Mouse (Mus musculus) MEL (cell line): ENCODE data around the gene Fbxw13. TPM values are rescaled to one million over a fixed set of nuclear protein-coding genes. Genes with fewer than 3 reads are reported as not detected.

Source experiments
- DNase-seq: peaks from one replicate; pipeline ENCODE4 v3.0.0; 2011; ENCODE audit warnings: low read depth, low spot score
- H3K27ac ChIP-seq: 2 replicates; pipeline ENCODE4 v1.5.1; 2012; ENCODE audit warnings: low read depth, mild to moderate bottlenecking, control low read depth, low read length, moderate library complexity; ENCODE audit not compliant: control insufficient read depth
- H3K27me3 ChIP-seq, 2 experiments: fragments of 150-350 bp in 1 of 2; sonication (generic) in 1 of 2; 2 replicates each; pipeline ENCODE4 v1.6.1; 2012; ENCODE audit warnings: low read length in 2 of 2, mild to moderate bottlenecking in 2 of 2, improper control_type of control experiment in 1 of 2, moderate library complexity in 1 of 2; ENCODE audit not compliant: insufficient read depth in 2 of 2, control insufficient read depth in 1 of 2
- H3K36me3 ChIP-seq, 2 experiments: 2 replicates each; pipeline ENCODE4 v1.6.1; 2012 to 2014; ENCODE audit warnings: low read length in 2 of 2, improper control_type of control experiment in 1 of 2, inconsistent platforms in 1 of 2, mild to moderate bottlenecking in 1 of 2; ENCODE audit not compliant: insufficient read depth in 2 of 2, control insufficient read depth in 1 of 2
- H3K4me1 ChIP-seq, 2 experiments: fragments of 150-350 bp in 1 of 2; sonication (generic) in 1 of 2; 2 replicates each; pipeline ENCODE4 v1.6.1; 2012; ENCODE audit warnings: low read length in 2 of 2, improper control_type of control experiment in 1 of 2, mild to moderate bottlenecking in 1 of 2; ENCODE audit not compliant: insufficient read depth in 2 of 2, control insufficient read depth in 1 of 2
- H3K4me3 ChIP-seq, 2 experiments: fragments of 150-350 bp in 1 of 2; sonication (generic) in 1 of 2; 2 replicates each; pipeline ENCODE4 v1.5.1; 2012; ENCODE audit warnings: low read depth in 2 of 2, low read length in 2 of 2, mild to moderate bottlenecking in 2 of 2, moderate library complexity in 2 of 2, control low read depth in 1 of 2, improper control_type of control experiment in 1 of 2; ENCODE audit not compliant: control insufficient read depth in 1 of 2, insufficient read depth in 1 of 2
- H3K79me2 ChIP-seq: 2 replicates; pipeline ENCODE4 v1.6.1; 2012; ENCODE audit warnings: mild to moderate bottlenecking, low read length, moderate library complexity; ENCODE audit not compliant: control insufficient read depth, poor library complexity, insufficient read depth
- H3K9ac ChIP-seq: 2 replicates; pipeline ENCODE4 v1.6.1; 2012; ENCODE audit warnings: low read depth, mild to moderate bottlenecking, control low read depth, low read length, moderate library complexity; ENCODE audit not compliant: control insufficient read depth, poor library complexity, severe bottlenecking
- H3K9me3 ChIP-seq: fragments of 150-350 bp; sonication (generic); replicated peaks from 2 replicates; pipeline ENCODE4 v1.6.1; 2012; ENCODE audit warnings: mild to moderate bottlenecking, low read length, improper control_type of control experiment, moderate library complexity; ENCODE audit not compliant: insufficient read depth
- CHD2 ChIP-seq: IDR thresholded peaks from 2 replicates; pipeline ENCODE4 v1.6.1; 2011; ENCODE audit warnings: low read length, improper control_type of control experiment
- CTCF ChIP-seq, 3 experiments: IDR thresholded peaks in 2 of 3; conservative IDR thresholded peaks in 1 of 3; 2 replicates each; pipeline ENCODE4 v1.5.1; 2011 to 2012; ENCODE audit warnings: low read length in 3 of 3, low read depth in 2 of 3, mild to moderate bottlenecking in 2 of 3, improper control_type of control experiment in 1 of 3, inconsistent platforms in 1 of 3, mixed read lengths in 1 of 3, moderate library complexity in 1 of 3; ENCODE audit not compliant: control insufficient read depth in 1 of 3, insufficient read depth in 1 of 3, poor library complexity in 1 of 3, severe bottlenecking in 1 of 3
- E2F4 ChIP-seq: IDR thresholded peaks from 2 replicates; pipeline ENCODE4 v1.6.1; 2011; ENCODE audit warnings: low read depth, low read length, improper control_type of control experiment, borderline replicate concordance
- ELF1 ChIP-seq: IDR thresholded peaks from 2 replicates; pipeline ENCODE4 v1.6.1; 2014; ENCODE audit warnings: low read depth, mild to moderate bottlenecking, inconsistent platforms, low read length, improper control_type of control experiment, moderate library complexity
- EP300 ChIP-seq, 2 experiments: IDR thresholded peaks; 2 replicates each; pipeline ENCODE4 v1.6.1; 2011; ENCODE audit warnings: improper control_type of control experiment in 2 of 2, low read length in 2 of 2, low read depth in 1 of 2, mild to moderate bottlenecking in 1 of 2
- ETS1 ChIP-seq: IDR thresholded peaks from 2 replicates; pipeline ENCODE4 v1.6.1; 2012; ENCODE audit warnings: low read depth, mild to moderate bottlenecking, inconsistent platforms, low read length, improper control_type of control experiment, moderate library complexity
- GABPA ChIP-seq: IDR thresholded peaks from 2 replicates; pipeline ENCODE4 v1.6.1; 2012; ENCODE audit warnings: low read depth, mild to moderate bottlenecking, inconsistent platforms, low read length, improper control_type of control experiment, moderate library complexity
- HCFC1 ChIP-seq: IDR thresholded peaks from 2 replicates; pipeline ENCODE4 v1.6.1; 2012; ENCODE audit warnings: low read depth, mild to moderate bottlenecking, inconsistent platforms, low read length, improper control_type of control experiment, moderate library complexity
- JUND ChIP-seq: IDR thresholded peaks from 2 replicates; pipeline ENCODE4 v1.6.1; 2011; ENCODE audit warnings: low read depth, mild to moderate bottlenecking, improper control_type of control experiment, low read length
- MAX ChIP-seq: IDR thresholded peaks from 2 replicates; pipeline ENCODE4 v1.6.1; 2011; ENCODE audit warnings: low read length, improper control_type of control experiment
- MAZ ChIP-seq: IDR thresholded peaks from 2 replicates; pipeline ENCODE4 v1.6.1; 2012; ENCODE audit warnings: low read depth, mild to moderate bottlenecking, inconsistent platforms, low read length, improper control_type of control experiment
- MEF2A ChIP-seq: IDR thresholded peaks from 2 replicates; pipeline ENCODE4 v1.6.1; 2014; ENCODE audit warnings: low read depth, mild to moderate bottlenecking, inconsistent platforms, low read length, improper control_type of control experiment; ENCODE audit not compliant: poor library complexity, insufficient replicate concordance, severe bottlenecking; ENCODE audit errors: extremely low read depth
- MYB ChIP-seq: IDR thresholded peaks from 2 replicates; pipeline ENCODE4 v1.6.1; 2011; ENCODE audit warnings: mild to moderate bottlenecking, low read depth, low read length, improper control_type of control experiment
- NELFE ChIP-seq: IDR thresholded peaks from 2 replicates; pipeline ENCODE4 v1.6.1; 2011; ENCODE audit warnings: low read depth, low read length, improper control_type of control experiment
- NRF1 ChIP-seq: IDR thresholded peaks from 2 replicates; pipeline ENCODE4 v1.6.1; 2014; ENCODE audit warnings: low read depth, mild to moderate bottlenecking, inconsistent platforms, low read length, improper control_type of control experiment, moderate library complexity; ENCODE audit not compliant: poor library complexity, insufficient read depth, severe bottlenecking
- POLR2A ChIP-seq, 2 experiments: IDR thresholded peaks; 2 replicates each; pipeline ENCODE4 v1.6.1; 2011 to 2012; ENCODE audit warnings: low read length in 2 of 2, mild to moderate bottlenecking in 2 of 2, control low read depth in 1 of 2, improper control_type of control experiment in 1 of 2, low read depth in 1 of 2, moderate library complexity in 1 of 2; ENCODE audit not compliant: control insufficient read depth in 1 of 2, insufficient read depth in 1 of 2, poor library complexity in 1 of 2
- POLR2AphosphoS2 ChIP-seq: IDR thresholded peaks from 2 replicates; pipeline ENCODE4 v1.6.1; 2011; ENCODE audit warnings: low read length, improper control_type of control experiment
- RAD21 ChIP-seq: IDR thresholded peaks from 2 replicates; pipeline ENCODE4 v1.6.1; 2011; ENCODE audit warnings: mild to moderate bottlenecking, low read depth, low read length, improper control_type of control experiment
- SMC3 ChIP-seq: IDR thresholded peaks from 2 replicates; pipeline ENCODE4 v1.6.1; 2011; ENCODE audit warnings: low read depth, low read length, improper control_type of control experiment
- TBP ChIP-seq: IDR thresholded peaks from 2 replicates; pipeline ENCODE4 v1.8.0; 2011; ENCODE audit warnings: low read depth, low read length, improper control_type of control experiment
- TCF12 ChIP-seq: IDR thresholded peaks from 2 replicates; pipeline ENCODE4 v1.6.1; 2014; ENCODE audit warnings: low read depth, mild to moderate bottlenecking, inconsistent platforms, low read length, improper control_type of control experiment, moderate library complexity
- USF2 ChIP-seq, 2 experiments: IDR thresholded peaks; 2 replicates each; pipeline ENCODE4 v1.6.1; 2011 to 2012; ENCODE audit warnings: improper control_type of control experiment in 2 of 2, low read length in 2 of 2, borderline replicate concordance in 1 of 2, inconsistent platforms in 1 of 2, low read depth in 1 of 2, mild to moderate bottlenecking in 1 of 2; ENCODE audit not compliant: insufficient read depth in 1 of 2
- polyA plus RNA-seq, 2 experiments: library from polyadenylated mRNA; stranded (reverse) in 1 of 2; unstranded in 1 of 2; fragments of >175 nt in 1 of 2; fragments of >200 nt in 1 of 2; gene quantifications; 2 replicates each; pipeline versions ENCODE4 v1.2.1 to v1.2.4; 2012; ENCODE audit warnings: low replicate concordance in 2 of 2, low read depth in 1 of 2; ENCODE audit not compliant: insufficient read length in 2 of 2, insufficient read depth in 1 of 2, missing spikeins in 1 of 2
- total RNA-seq: library from RNA; depleted of rRNA; stranded (reverse); fragments of 300-350 nt; gene quantifications from 2 replicates; pipeline ENCODE4 v1.2.3, GENCODE M21; 2012

Gene Fbxw13
- total and polyA plus RNA-seq, 3 experiments: not detected

- H3K4me1 ChIP-seq: no peaks in the 10 kb centered on the region
- no peaks in the 10 kb centered on the region for H3K36me3 ChIP-seq
- DNase-seq: peak; percentile 12
- H3K27me3 ChIP-seq: no peaks in the 10 kb centered on the region
- TF ChIP-seq MYB (no peak), SMC3 (no peak), HCFC1 (no peak), TBP (no peak), EP300 (IDR thresholded peaks at IDR 0.05; ENCODE audit: low read depth in 1 of 2, low read length in 2 of 2) (no peak), MEF2A (no peak), ELF1 (no peak)
- no peaks in the 10 kb centered on the region for H3K79me2 ChIP-seq
- no peak overlapping the region for H3K4me3 ChIP-seq
- no peak overlapping the region for H3K9ac ChIP-seq
- H3K9me3 ChIP-seq: no peaks in the 10 kb centered on the region
- H3K27ac ChIP-seq: no peak overlapping the region
Measured at GRCm38 (mm10) chr9:109200349-109200748, 4.6 kb upstream of the Fbxw13 start.

GRCm38 (mm10) chr9:109199353-109199752 lies 3.6 kb upstream of the Fbxw13 start:
- Histone ChIP-seq H3K4me3 (no peak overlapping the region), H3K9ac (no peak overlapping the region), H3K79me2 (no peaks in the 10 kb centered on the region), H3K27me3 (no peaks in the 10 kb centered on the region), H3K9me3 (no peaks in the 10 kb centered on the region), H3K27ac (no peak overlapping the region), H3K36me3 (no peaks in the 10 kb centered on the region), H3K4me1 (no peaks in the 10 kb centered on the region)
- TF ChIP-seq TCF12 (no peak), E2F4 (no peak), POLR2AphosphoS2 (no peak), GABPA (no peak), MYB (no peak)
- no peak for DNase-seq

GRCm38 (mm10) chr9:109177208-109177607 lies 18.6 kb downstream of the Fbxw13 start:
- Histone ChIP-seq H3K4me3 (no peak overlapping the region), H3K9me3 (no peaks in the 10 kb centered on the region), H3K79me2 (no peaks in the 10 kb centered on the region), H3K27me3 (no peaks in the 10 kb centered on the region), H3K36me3 (no peaks in the 10 kb centered on the region), H3K9ac (no peak overlapping the region), H3K4me1 (no peaks in the 10 kb centered on the region), H3K27ac (no peak overlapping the region)
- no peak for DNase-seq
- TF ChIP-seq ETS1: no peak
- TF ChIP-seq MAX: no peak
- no peak for TF ChIP-seq MAZ
- TF ChIP-seq NRF1: no peak
- TF ChIP-seq TBP: no peak
- TF ChIP-seq POLR2A (IDR thresholded peaks at IDR 0.05; ENCODE audit: control insufficient read depth in 1 of 2, insufficient read depth in 1 of 2, low read depth in 1 of 2, low read length in 2 of 2, poor library complexity in 1 of 2): no peak
- no peak for TF ChIP-seq RAD21
- no peak for TF ChIP-seq NELFE
- TF ChIP-seq MYB: no peak
- no peak for TF ChIP-seq HCFC1
- no peak for TF ChIP-seq POLR2AphosphoS2
- no peak for TF ChIP-seq EP300 (IDR thresholded peaks at IDR 0.05; ENCODE audit: low read depth in 1 of 2, low read length in 2 of 2)
- TF ChIP-seq CHD2: no peak
- no peak for TF ChIP-seq CTCF (IDR thresholded peaks at IDR 0.05 in 2 of 3, conservative IDR thresholded peaks at IDR 0.05 in 1 of 3; ENCODE audit: control insufficient read depth in 1 of 3, insufficient read depth in 1 of 3, low read depth in 2 of 3, low read length in 3 of 3, poor library complexity in 1 of 3, severe bottlenecking in 1 of 3)
- no peak for TF ChIP-seq USF2 (IDR thresholded peaks at IDR 0.05; ENCODE audit: borderline replicate concordance in 1 of 2, insufficient read depth in 1 of 2, low read depth in 1 of 2, low read length in 2 of 2)
- no peak for TF ChIP-seq JUND
